Mouse (Mus musculus) kidney, postnatal 25 days (tissue): ENCODE results near the gene Suclg2.
A peak's percentile ranks its signal among the peaks of the same experiment; 100 is the strongest.

Experiments
- DNase-seq, 2 experiments: peaks; one replicate each; pipeline ENCODE4 v3.0.0; 2021; ENCODE audit warnings: mixed read lengths in 2 of 2

Suclg2 gene

DNA sequence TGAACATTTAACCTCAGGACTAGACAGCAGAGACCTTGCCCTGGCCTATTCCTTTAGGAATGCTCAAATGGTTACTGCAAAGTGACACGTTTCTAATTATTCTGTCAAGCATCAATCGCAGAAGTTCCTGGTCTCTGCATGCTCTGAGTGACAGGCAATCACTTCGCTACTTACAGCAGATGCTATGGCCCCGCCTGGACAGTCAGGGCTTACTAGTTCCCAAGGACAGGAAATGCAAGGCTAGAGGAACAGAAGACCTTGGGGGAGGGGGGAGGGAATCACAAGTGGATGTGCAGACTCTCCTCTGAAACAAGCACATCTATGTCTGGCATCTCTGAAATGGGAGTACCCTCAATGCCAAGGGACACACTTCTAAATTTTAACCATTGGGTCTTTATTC is 167.6 kb downstream of the Suclg2 start:
- DNase-seq: no peak

DNA sequence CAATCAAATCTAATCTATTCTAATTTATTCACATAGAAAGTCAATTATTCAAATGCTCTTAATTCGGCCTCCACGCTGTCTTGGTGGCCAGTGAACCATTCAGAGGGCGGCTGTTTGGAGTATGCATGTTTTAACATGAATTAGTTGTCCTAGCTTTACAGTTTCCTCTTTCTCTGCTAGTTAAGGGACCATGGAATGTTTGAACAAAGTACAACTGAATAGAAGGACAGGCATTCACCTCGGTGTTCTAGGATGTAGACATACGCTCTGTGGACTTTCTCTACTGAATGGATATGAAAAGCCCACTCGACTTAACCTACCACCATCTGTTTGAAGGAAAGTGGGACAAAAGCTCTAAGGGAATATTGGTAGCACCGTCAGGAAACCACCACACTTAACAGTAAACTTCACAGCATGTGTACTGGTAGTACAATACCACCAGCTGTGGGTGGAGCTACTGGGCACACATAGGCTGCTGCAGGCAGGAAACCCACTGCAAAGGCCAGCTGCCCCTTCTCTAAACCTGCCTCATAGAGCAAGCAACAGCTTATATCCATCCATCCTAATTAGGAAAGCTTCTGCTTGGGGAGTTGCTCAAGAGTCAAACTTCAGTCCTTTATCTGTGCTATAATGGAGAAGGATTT is 172.3 kb downstream of the Suclg2 start:
- DNase-seq: no peak

DNA sequence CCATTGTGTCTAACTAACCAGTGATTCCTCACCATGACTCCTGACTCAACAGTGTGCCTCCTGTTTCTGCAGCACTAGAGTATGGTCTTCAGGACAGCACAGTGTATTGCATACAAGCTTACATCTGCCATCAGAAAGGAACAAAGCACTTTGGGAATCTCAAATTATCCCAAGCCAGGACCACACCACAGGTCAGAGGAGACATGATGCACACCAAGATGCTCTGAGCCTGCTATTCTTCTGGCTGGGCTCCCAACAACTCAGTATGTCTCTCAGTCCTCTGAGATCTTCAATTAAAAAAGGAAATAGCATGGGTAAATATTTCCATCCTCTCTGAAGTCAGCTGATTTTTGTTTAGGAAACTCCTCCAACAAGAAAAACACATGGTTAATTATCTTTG is 172.9 kb downstream of the Suclg2 start:
- DNase-seq: no peak

DNA sequence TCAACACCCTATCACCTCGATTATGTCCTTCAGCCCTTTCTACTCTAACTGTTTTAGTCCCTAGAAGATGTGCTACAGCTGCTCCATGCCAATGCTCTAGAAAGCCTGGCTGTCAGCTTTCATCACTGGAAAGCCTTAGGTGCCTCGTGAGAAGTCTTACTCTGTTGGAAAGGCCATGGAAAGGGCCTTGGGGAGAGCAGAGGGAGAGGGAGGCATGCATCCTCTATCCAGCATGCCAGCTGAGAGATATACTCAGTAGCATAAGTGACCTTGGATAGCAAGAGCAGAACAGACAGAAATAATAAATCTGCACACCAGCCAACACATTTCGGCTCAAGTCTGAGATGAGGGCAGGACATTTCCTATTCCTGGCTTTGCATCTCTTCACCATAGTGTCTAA is 173.3 kb downstream of the Suclg2 start:
- DNase-seq: no peak

DNA sequence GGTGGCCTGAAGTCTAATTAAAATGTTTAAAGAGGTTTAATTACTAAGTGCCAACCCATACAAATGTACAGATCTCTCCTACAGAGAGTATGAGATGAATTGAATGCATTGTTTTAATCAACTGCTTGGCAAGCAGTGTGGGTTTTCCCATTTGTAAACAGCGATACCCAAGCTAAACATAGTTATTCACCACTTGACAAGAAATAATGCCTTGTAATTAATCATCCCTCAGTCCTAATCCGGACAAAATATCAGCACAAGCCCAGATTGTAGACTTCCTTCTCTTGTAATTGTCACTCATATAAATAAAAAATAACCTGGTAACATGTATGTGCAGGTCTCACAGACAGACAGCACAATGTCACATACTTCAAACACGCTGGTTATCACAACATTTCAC is 183.4 kb downstream of the Suclg2 start:
- DNase-seq: no peak

DNA sequence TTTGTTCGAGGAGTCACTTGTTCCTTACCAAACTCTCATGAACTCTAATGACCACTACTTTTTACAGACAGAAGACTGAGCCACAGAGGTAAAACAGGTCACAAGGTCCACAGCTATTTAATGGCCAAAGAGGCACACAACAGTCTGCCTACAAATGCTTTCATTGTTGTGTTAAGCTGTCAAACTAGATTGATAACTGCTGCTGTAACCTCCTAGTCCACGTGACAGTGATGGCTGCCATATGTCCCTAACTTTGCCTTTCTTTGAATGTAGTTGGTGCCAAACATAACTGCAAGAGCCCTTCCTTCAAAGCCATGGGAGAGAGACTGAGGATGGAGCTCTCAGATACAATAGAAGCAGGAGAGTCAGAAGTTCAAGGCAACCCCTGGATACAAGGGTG is 198.8 kb downstream of the Suclg2 start:
- DNase-seq: no peak

DNA sequence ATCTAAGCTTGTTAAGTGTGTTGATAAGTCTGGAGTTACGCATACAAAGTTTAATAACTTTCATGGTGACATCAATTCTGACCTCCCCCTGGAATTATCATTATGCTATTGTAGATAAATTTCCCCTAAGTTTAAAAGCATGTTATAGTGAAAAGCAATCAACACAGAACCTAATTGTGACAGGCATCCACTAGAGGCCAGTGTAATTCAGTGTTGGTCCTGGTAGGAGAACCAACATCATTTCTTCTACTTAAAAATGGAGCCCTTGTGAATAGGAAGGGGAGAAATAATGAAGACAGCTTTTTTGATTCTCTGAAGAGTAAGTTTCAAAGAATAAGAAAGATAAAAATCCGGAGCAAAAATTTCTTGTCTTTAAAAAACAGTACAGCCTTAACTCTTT is 200.2 kb downstream of the Suclg2 start:
- no peak for DNase-seq

DNA sequence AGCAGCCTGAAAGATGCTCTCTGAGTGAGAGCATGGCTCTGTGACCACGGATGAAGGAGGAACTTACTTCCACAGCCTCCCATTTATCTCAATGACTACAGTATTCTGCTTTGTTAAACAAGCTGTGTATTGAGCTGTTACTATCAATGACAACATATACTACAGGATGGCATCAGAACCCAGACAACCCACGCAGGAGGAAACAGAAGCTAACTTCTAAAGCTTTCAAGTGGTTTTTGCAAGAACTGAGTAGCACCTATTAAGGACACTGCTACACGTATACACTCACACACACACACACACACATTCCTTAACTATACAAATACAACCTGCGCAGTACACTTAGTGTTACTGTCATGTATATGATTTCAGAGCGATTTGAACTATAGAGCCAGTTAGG is 202.9 kb downstream of the Suclg2 start:
- DNase-seq: no peak

DNA sequence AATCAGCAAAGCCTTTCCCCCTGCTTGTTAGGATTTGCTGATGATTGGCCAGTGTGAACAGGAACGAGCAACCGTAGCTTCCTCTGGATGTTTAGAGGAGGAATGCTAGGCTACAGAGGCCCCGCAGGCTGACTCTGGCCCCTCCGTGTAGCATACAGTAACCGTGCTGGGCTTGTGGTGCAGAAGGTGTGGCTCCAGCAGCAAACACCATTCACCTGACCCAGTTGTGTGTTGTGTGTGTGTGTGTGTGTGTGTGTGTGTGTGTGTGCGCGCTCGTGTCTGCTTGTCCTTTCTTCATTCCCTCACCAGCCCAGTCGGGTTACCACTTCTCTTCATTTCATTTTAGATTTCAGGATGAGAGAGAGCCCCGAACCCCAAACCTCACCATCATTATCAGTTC is 203.9 kb downstream of the Suclg2 start:
- no peak for DNase-seq

DNA sequence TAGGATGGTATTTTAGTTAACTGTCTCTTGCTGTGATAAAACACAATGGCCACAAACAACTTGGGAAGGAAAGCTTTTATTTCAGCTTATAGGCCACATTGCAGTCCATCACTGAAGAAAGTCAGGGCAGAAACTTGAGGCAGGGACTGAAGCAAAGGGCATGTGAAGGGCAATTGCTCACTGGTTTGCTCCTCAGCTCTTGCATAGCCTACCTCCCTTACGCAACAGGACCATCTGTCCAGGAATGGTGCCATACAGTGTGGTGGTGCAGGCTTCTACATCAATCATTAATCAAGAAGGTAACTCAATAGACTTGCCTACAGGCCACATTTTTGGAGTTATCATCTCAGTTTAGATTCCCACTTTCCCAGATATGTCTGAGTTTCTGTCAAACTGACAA is 206.9 kb downstream of the Suclg2 start:
- no peak for DNase-seq

DNA sequence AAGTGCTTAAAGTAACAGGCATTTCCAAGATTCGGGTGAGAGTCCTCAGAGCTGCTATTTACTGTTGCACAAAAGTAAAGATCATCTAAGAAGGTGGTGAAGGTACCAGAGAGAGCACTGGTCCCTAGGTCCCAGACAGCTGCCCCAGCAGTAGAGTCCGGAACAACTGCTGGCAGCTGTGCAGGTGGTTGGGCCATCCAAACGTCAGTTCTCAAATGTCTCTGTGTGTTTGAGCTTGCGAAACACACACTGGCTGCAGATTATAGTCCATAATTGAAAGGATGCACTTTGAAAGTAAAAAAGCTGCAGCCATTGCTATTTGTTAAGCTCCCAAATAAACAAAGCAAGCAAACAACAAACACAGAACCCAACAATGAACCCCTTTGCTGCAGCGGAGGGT is 217.8 kb downstream of the Suclg2 start:
- no peak for DNase-seq

DNA sequence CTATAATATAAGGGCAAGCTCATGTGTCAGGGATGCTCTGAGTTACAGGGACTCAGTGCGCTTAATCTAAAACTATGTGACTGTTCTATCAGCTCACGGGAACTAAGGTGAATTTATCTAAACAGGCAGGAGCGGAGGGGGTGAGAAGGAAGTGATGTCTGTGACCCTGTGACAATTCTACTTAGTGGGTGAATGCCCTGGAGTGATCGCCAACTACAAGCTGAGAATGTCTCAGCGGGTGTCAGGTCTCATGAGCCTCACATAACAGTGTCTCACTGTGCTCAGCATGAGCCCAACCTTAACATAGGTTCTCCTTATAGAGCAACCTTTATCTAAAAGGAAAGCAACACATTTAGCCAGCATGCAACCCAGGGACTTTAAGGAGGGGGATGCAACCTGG is 219.0 kb downstream of the Suclg2 start:
- DNase-seq: no peak

DNA sequence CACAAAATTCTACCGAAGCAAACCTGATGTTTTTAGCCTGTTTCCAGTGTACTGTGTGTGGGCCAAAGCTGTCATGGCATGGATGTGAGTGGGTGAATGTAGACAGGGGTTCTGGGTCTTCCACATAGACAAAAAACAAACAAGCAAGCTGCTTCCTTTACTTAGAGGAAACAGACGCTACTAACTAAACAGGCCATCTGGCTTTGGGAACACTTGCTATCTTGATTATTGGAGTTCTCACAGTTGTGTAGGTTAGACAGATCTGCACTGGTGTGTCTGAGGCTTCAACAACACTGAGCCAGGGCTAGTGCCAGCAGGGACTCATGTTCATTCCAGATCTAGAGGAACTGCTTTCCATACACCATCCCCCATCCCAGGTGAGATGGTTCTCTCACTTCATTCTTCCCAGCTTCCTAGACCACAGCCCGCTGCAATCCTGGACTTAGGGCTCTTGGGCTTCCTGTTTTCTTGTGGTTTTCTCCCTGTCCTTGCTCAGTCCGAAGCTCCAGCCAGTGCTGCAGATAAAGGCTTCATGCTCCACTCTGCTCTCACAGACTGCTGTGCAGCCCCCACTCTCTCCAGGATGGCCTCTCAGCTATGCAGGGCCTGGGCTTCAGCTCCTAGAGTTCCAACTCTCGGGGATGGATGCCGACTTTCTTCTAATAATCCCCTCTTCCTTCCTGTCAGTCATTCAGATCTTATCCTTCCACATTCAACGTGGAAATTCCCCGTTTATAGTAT is 226.2 kb downstream of the Suclg2 start:
- DNase-seq: no peak

DNA sequence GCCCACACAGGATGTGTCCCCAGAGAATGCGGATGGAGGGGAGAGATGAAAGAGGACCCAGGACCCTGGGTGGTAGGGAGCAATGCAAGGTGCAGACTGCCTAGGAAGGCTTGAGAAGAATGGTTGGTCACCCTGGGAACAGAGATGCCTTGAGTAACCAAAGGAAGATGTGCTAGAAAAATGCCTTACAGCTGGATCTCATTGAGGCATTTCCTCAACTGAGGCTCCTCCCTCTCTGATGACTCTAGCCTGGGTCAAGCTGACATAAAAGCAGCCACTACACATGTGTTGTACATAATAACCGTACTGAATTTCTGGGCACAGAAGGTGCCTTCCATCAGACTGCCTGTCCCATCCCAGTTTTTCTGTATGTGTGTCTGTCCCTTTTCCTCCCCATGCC is 227.6 kb downstream of the Suclg2 start:
- no peak for DNase-seq

DNA sequence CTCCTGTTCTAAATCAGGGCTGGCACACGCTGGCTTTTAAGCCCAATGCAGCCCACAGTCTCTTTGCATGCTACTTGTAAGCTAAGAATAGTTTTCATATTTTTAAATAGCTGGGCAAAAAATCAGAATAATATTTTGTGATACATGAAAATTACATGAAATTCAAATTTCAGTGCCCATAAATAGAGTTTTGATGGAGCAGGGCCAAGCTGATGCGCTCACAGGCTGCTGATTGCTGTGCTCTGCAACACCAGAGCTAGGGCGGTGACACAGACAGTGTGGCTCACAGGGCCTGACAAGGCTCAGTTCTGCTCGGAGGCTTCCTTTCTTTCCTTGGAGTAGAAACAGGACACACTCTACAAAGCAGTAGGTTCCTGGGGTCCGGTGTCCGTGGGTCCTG is 232.8 kb downstream of the Suclg2 start:
- no peak for DNase-seq

DNA sequence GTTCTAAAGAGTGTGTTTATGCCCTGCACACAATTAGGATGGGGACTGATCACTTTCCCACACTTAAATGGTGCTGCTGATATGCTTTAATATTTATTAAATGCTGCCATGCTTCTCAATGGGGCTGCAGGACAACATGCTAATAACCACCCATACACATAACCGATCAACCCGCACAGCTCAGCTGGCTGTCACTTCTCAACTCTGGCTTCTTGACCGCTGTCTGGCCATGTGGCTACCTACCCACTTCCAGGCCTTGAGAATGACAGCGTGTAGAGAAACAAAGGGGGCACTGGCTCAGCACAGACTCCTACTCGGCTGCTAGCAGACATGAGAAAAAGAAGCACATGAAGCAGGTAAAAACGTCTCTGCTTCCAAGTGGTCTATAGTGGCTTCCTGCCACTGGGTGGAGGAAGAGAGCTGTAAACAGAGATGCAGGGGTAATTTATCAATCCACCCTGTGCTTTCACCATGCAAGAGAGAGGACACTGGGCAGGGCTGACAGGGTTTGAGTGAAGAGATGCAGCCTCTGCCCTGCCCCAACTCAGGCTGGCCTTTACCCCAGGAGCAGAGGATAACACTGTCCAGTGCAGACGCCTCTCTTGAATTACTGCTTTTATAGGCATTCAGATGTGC is 234.3 kb downstream of the Suclg2 start:
- DNase-seq: peak; percentile 53 to 57

DNA sequence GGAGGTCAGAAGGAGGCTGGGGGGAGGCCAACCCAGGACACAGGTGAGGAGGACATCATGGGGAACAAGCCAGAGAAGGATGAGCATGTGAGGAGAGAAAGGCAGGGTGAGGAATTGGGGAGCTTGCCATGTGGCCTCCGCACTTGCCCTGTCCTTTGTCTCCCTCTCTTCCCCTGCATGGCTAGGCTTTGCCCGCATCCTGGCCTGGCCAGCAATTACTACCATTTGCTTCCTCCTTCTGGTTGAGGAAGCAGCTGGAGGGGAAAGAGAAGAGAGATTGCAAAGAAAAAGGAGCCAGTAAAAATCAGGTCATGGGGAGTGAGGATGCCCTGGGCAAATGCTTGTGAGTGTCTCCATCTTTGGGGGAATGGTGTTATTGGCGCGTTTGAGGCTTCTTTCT is 234.9 kb downstream of the Suclg2 start:
- DNase-seq: no peak

DNA sequence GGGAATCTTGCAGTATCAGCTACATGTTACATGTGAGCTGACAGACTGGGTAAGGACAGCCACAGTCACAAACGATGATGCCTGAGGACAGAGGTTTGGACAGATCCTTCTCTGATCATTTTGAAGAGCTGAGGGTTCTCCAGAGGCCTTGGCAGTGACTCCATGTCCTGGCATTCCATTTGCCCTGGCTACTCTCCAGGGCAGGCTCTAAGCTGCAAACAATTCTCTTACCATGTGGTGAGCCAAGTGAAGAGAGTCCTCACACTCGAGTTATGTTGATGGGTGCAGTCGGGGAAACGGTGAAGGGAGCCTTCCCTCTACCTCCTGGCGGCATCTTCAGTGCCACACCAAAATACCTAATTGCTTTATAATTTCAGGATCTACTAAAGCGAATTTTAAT is 235.5 kb downstream of the Suclg2 start:
- DNase-seq: peak in 1 of 2 experiments; percentile 10

DNA sequence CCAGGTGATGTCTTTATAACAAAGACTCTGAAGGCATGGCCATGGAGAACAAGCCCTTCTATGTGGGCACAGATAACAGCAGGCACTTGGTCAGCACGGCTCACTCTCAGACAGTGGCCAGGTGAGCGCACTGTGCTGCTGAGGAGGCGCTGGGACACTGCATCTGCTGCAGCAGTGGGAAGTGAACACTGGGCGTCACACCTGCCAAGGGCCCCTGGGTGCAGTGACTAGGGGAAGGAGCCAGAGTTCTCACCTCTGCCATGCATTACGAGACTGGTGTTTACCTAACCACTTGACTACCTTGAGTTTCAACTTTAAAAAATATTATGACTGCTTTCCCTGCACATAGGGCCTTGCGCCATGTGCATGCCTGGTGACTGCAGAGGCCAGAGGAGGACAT is 238.8 kb downstream of the Suclg2 start:
- no peak for DNase-seq

DNA sequence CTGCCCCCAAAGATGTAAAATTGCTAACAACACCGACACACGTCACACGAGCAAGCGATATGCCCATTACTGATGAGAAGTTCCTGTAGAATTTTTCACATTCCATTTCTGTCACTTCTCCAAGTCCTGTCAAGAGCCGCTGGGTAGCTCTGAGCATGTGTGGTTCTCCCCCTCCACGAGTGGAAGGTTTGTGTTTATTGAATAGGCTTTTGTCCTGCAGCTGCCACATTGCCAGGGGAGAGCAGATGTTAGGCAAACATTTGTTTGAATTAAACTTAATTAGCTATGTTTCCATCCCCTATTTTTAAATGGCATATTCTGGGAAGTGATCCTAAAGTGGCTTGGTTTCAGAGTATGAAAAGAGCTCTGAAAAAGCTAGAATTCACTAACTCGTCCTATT is 249.1 kb downstream of the Suclg2 start:
- no peak for DNase-seq

DNA sequence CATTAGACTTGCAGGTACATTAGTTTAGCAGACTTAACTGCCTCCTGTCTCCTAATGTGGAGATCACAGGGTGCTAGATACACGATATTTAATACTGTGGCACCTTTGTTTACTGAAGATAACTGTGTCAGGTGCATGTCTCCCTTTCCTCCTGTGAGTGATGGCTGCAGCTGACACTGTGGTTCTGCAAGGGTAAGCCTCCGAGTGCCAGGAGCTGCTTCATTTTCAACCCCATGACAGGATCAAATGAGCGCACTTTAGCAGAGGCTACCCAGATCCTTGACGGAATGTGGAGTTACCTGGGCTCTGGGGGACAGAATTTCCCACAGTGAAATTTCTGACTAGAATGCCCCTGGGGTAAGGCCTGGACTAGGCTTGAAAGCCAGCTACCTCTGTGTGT is 253.3 kb downstream of the Suclg2 start:
- DNase-seq: no peak

DNA sequence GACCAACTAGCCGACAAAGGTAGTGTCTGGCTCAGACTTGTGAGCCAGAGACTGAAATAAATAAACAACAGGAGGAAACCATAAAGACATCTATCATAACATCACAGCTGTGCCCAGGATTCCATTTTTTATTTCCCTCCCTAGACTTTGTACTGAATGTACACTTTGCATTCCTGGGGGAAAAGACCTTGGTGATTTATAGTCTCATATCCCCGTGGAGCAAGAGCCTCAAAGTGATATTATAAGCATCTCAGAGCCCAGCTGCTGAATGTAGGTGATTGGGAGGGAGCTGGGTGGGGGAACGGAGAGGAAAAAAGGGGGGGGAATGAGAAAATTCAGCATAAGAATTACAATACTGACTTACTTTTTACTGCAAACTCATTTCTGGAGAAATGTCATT is 259.2 kb downstream of the Suclg2 start:
- no peak for DNase-seq

DNA sequence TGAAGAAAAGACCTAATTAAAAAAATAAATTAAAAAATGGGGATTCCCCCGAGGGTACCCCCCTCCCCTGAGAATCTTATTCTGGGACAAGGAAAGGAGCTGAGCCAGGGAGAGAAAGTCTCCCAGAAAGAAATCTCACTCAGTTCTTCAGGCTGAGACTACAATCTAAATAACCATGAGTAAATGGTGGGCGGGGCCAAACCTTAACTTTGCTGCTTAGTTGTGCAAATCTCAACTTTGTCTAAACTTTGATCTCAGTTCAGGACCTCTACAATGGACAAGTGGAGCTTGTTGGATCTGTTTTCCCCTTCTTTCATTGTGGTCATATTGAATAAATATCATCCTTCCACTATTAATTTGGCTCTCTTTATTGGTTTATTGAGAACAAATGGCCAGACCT is 272.4 kb downstream of the Suclg2 start:
- no peak for DNase-seq

DNA sequence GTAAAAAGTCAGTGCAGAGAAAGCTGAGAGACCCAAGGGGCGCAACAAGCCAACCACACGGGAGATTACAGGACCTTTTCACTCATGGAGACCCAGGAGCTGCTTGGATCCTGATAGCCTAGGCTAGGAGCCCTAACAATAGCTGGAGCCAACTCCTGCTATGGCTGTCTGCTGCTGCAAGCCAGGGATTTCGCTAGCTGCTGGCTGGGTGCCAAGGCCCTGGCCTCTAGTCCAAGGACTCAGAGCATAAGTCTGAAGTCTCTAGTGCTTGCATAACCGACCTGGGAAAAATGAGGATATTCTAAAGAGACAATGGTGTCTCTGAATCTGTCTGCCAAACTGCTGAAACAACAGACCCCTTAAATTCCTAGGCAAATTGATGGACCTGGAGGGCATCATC is 273.6 kb downstream of the Suclg2 start:
- peak; percentile 85 to 89 for DNase-seq
